Mouse (Mus musculus) embryonic fibroblast, embryonic 13.5 days (primary cell): ENCODE measurements around the gene Pik3c2b.

Experiments
- CTCF ChIP-seq: IDR thresholded peaks from 2 replicates; pipeline ENCODE4 v1.5.1; 2011; ENCODE audit warnings: mild to moderate bottlenecking, control low read depth, low read length, moderate library complexity, borderline replicate concordance; ENCODE audit not compliant: insufficient read depth
- POLR2A ChIP-seq: IDR thresholded peaks from 2 replicates; pipeline ENCODE4 v1.6.1; 2011; ENCODE audit warnings: low read depth, mild to moderate bottlenecking, control low read depth, low read length, moderate library complexity

GRCm38 (mm10) chr1:133011955-133012841, 33.3 kb upstream of the Pik3c2b start:
- TF ChIP-seq CTCF: no peak
- TF ChIP-seq POLR2A: no peak
